Mouse (Mus musculus) brain, embryonic 18.5 days (tissue): ENCODE data around the gene Gm10912.
"Not testable (repeated sequence)": the region's sequence is repeated elsewhere in the genome, so short reads cannot be mapped to it uniquely, and the experiment has no call there.

ENCODE experiments used
- DNase-seq: peaks from one replicate; pipeline ENCODE4 v3.0.0-alpha.2; 2012; ENCODE audit warnings: low read depth, low spot score

The Gm10912 gene

GRCm38 (mm10) chr2:104068450-104068849 is 2.8 kb downstream of the Gm10912 start, which contains the start of gene Gm10799:
Gene Gm10799, minus strand, starts transcription at chr2:104068550.
- not testable (repeated sequence) for DNase-seq

- no peak for DNase-seq
These were observed 4.1 kb downstream of the Gm10912 start, which contains the start of gene Cd59b for GRCm38 (mm10) chr2:104069704-104070185. Gene Cd59b, plus strand, starts transcription at chr2:104069849.

GRCm38 (mm10) chr2:104078285-104078684 is 12.7 kb downstream of the Gm10912 start:
- not testable (repeated sequence) for DNase-seq

- DNase-seq, result not testable (repeated sequence)
These were observed 15.9 kb downstream of the Gm10912 start for GRCm38 (mm10) chr2:104081436-104082050.

- no peak for DNase-seq
These were observed 16.8 kb downstream of the Gm10912 start for GRCm38 (mm10) chr2:104082474-104082873.

- not testable (repeated sequence) for DNase-seq
These were observed 18.4 kb downstream of the Gm10912 start for GRCm38 (mm10) chr2:104084027-104084426.

- not testable (repeated sequence) for DNase-seq
These were observed 21.9 kb downstream of the Gm10912 start for GRCm38 (mm10) chr2:104087562-104087961.

- DNase-seq, result no peak
These were observed 27.7 kb downstream of the Gm10912 start for GRCm38 (mm10) chr2:104093305-104093704.

GRCm38 (mm10) chr2:104095741-104096213 is 30.2 kb downstream of the Gm10912 start, which contains the start of gene Cd59a:
Gene Cd59a, plus strand, starts transcription at chr2:104095801.
- no peak for DNase-seq

GRCm38 (mm10) chr2:104096256-104096655 is 30.6 kb downstream of the Gm10912 start:
- DNase-seq, result no peak

- not testable (repeated sequence) for DNase-seq
These were observed 31.2 kb downstream of the Gm10912 start for GRCm38 (mm10) chr2:104096796-104097195.

- DNase-seq, result not testable (repeated sequence)
These were observed 31.8 kb downstream of the Gm10912 start for GRCm38 (mm10) chr2:104097396-104097795.

- no peak for DNase-seq
These were observed 33.1 kb downstream of the Gm10912 start for GRCm38 (mm10) chr2:104098529-104099230.

- no peak for DNase-seq
These were observed 33.6 kb downstream of the Gm10912 start for GRCm38 (mm10) chr2:104099231-104099585.

GRCm38 (mm10) chr2:104099946-104100345 is 34.3 kb downstream of the Gm10912 start:
- DNase-seq, result no peak

- no peak for DNase-seq
These were observed 39.2 kb downstream of the Gm10912 start for GRCm38 (mm10) chr2:104104800-104105199.

GRCm38 (mm10) chr2:104109021-104109420 is 43.4 kb downstream of the Gm10912 start:
- DNase-seq, result not testable (repeated sequence)

GRCm38 (mm10) chr2:104109528-104109927 is 43.9 kb downstream of the Gm10912 start:
- no peak for DNase-seq

- DNase-seq, result no peak
These were observed 44.4 kb downstream of the Gm10912 start for GRCm38 (mm10) chr2:104110031-104110430.

- DNase-seq, result not testable (repeated sequence)
These were observed 45.7 kb downstream of the Gm10912 start for GRCm38 (mm10) chr2:104111170-104111797.

GRCm38 (mm10) chr2:104113563-104113962 is 47.9 kb downstream of the Gm10912 start:
- not testable (repeated sequence) for DNase-seq

GRCm38 (mm10) chr2:104114898-104115297 is 49.3 kb downstream of the Gm10912 start:
- no peak for DNase-seq
